Mouse (Mus musculus) C2C12 (cell line): ENCODE data around the gene Ska2.

Experiments
- CTCF ChIP-seq: IDR thresholded peaks from one replicate; pipeline ENCODE4 v1.5.1; 2011; ENCODE audit not compliant: control insufficient read depth, insufficient read depth, insufficient read length
- MAX ChIP-seq: IDR thresholded peaks from one replicate; pipeline ENCODE4 v1.6.1; 2011; ENCODE audit warnings: mild to moderate bottlenecking, control low read depth
- MYOD1 ChIP-seq: IDR thresholded peaks from one replicate; pipeline ENCODE4 v1.6.1; 2011; ENCODE audit warnings: low read depth; ENCODE audit not compliant: control insufficient read depth, insufficient read length

DNA sequence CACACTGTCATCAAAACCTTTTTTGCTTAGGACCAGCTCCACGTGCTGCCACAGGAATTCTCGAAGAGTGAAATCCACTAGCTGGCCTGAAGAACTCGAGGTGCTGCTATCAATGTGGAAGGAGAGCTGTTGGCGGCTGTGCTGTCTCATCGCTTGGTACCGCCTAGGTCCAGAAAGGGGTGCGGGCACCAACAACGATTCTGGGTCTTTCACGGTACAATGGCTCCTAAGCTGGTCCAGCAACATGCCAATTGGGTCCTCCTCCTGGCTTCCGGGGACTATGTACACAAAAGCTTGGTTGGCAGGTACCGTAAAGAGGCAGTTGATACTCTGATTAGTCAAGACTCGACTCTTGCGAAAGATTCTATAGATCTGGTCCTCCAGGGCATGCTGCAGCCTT, 23.6 kb upstream of the Ska2 start:
- TF ChIP-seq MAX (no peak), CTCF (no peak), MYOD1 (no peak)
